Mouse (Mus musculus) G1E (cell line): ENCODE measurements around the gene Acmsd.

Source experiments
- CTCF ChIP-seq: IDR thresholded peaks from 2 replicates; pipeline ENCODE4 v1.5.1; 2012; ENCODE audit warnings: low read depth, low read length, inconsistent platforms, mixed read lengths
- POLR2AphosphoS5 ChIP-seq: IDR thresholded peaks from 2 replicates; pipeline ENCODE4 v1.6.1; 2012; ENCODE audit warnings: low read depth, low read length, inconsistent platforms; ENCODE audit not compliant: insufficient replicate concordance
- TAL1 ChIP-seq: conservative IDR thresholded peaks from 2 replicates; pipeline ENCODE4 v1.6.1; 2012; ENCODE audit warnings: low read depth, low read length, inconsistent platforms, mixed read lengths

DNA sequence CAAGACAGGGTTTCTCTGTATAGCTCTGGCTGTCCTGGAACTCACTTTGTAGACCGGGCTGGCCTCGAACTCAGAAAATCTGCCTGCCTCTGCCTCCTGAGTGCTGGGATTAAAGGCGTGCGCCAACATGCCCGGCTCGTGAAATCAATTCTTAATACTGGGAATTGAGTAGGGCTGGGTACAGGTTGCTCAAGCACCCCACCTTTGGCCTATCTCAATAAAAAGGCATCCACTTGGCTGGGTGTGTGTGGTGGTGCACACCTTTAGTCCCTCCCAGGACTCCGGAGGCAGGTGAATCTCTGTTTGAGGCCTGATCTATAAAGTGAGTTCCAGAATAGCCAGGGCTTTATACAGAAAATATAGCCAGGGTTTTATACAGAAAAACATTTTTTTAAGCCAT is 79.5 kb downstream of the Acmsd start:
- no peak for TF ChIP-seq CTCF
- TF ChIP-seq POLR2AphosphoS5, result no peak
- TF ChIP-seq TAL1, result no peak
